Mouse (Mus musculus): ENCODE results near the gene Itln1. TPM values are rescaled to one million over a fixed set of nuclear protein-coding genes. Genes with fewer than 3 reads are reported as not detected.

Gene Itln1
- polyA plus RNA-seq, 2 experiments, result not detected

DNA sequence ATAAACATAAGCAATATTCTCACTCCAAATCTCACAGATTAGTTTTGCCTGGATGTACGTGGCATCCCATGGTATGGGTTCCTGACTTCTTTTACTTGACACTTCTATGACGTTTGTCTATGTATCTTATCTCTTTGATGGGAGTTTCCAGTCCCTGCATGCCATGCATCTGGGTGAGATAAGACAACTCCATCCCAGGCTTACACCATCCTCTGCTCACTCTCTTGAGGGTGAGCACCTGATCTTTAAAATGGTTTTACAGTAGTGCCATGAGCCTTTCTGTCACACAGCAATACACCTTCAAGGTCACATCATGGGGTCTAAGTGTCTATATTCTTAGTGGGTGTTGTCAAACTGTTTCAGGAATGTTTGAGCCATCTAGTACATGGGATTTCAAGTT lies 25.2 kb upstream of the Itln1 start:
- Histone ChIP-seq H3K9me3 (ENCODE audit: control insufficient read depth, low read length) (no peaks in the 10 kb centered on the region), H3K4me1 (replicated peaks; ENCODE audit: control insufficient read depth in 2 of 2, insufficient read depth in 2 of 2, low read length in 1 of 2) (peaks cover 0 to 5% of the 10 kb centered on the region in 2 experiments; a peak in 2 of 4 replicates), H3K4me3 (ENCODE audit: insufficient read depth in 1 of 2, low read depth in 2 of 2, low read length in 2 of 2) (no peak overlapping the region), H3K36me3 (replicated peaks; ENCODE audit: control insufficient read depth, insufficient read depth, low read depth) (no peaks in the 10 kb centered on the region), H3K4me2 (ENCODE audit: low read depth) (no peak overlapping the region), H3K9ac (replicated peaks) (no peak overlapping the region), H3K27ac (no peak overlapping the region), H3K27me3 (ENCODE audit: control insufficient read depth, insufficient read depth, low read length) (no peaks in the 10 kb centered on the region)
- no peak for TF ChIP-seq EP300 (IDR thresholded peaks at IDR 0.05; ENCODE audit: low read depth)
- no peak for TF ChIP-seq CTCF (IDR thresholded peaks at IDR 0.05; ENCODE audit: low read depth)
- 21% methylated on average over 2 of the region's 2 CpGs for WGBS (ENCODE audit: insufficient replicate concordance)
- DNase-seq (ENCODE audit: low read depth in 3 of 3, low spot score in 3 of 3), result no peak
- ATAC-seq (ENCODE audit: insufficient read depth), result no peak

DNA sequence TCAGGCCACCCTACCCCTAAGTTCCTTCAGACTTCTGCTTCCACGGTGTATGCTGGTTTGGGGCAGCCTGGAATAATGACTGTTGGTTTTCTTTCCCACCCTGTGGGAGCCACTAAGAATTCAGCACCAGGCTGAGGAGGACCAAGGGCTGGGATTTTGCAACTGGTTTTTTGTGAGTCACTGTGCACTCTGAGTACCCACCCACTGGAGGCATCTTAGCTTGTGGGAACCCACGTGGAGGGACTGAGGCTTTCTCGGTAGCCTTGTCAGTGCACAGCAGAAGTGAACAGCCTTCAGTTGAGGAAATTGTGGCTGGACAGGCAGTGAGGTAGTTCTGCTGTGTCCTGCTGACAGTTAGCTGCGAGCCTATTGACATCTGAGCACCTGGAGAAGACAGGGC lies 23.8 kb upstream of the Itln1 start, which contains the start of gene Cd244a:
Gene Cd244a, plus strand, starts transcription at position 296 of the 400 bp plus-strand sequence.
- no peaks in the 10 kb centered on the region for H3K36me3 ChIP-seq (replicated peaks; ENCODE audit: control insufficient read depth, insufficient read depth, low read depth)
- no peak within 1 kb of the TSS for H3K27ac ChIP-seq
- TF ChIP-seq EP300 (IDR thresholded peaks at IDR 0.05; ENCODE audit: low read depth) (no peak), CTCF (IDR thresholded peaks at IDR 0.05; ENCODE audit: low read depth) (no peak)
- WGBS (ENCODE audit: insufficient replicate concordance), result 9% methylated on average over 4 of the region's 4 CpGs
- peaks cover 0 to 5% of the 10 kb centered on the region in 2 experiments; a peak in 2 of 4 replicates for H3K4me1 ChIP-seq (replicated peaks; ENCODE audit: control insufficient read depth in 2 of 2, insufficient read depth in 2 of 2, low read length in 1 of 2)
- H3K9ac ChIP-seq (replicated peaks), result no peak within 1 kb of the TSS
- H3K4me2 ChIP-seq (ENCODE audit: low read depth), result no peak within 1 kb of the TSS
- DNase-seq (ENCODE audit: low read depth in 3 of 3, low spot score in 3 of 3), result peak in 1 of 3 experiments; percentile 29
- no peaks in the 10 kb centered on the region for H3K9me3 ChIP-seq (ENCODE audit: control insufficient read depth, low read length)
- no peak for ATAC-seq (ENCODE audit: insufficient read depth)
- no peak within 1 kb of the TSS for H3K4me3 ChIP-seq (ENCODE audit: insufficient read depth in 1 of 2, low read depth in 2 of 2, low read length in 2 of 2)
- H3K27me3 ChIP-seq (ENCODE audit: control insufficient read depth, insufficient read depth, low read length), result no peaks in the 10 kb centered on the region

DNA sequence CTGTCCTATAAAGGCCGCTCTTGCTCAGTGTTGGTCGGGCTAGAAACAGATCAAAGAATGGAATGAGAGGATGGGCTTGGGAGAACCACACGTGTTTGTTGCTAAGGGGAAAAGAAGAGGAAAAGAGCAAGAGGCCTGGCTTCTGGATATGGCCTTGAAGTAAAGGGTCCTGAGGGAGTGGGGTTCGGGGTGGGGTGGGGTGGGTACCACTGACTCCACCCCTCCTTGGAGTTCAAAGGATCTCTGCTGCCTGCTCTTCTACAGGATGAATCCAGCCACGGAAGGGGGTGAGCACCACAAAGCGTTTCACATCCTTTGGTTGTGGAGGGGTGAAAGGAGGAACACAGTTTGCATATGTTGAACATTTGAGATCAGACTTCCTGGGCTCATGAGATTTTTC lies 23.3 kb upstream of the Itln1 start:
- DNase-seq (ENCODE audit: low read depth in 3 of 3, low spot score in 3 of 3) (no peak), ATAC-seq (ENCODE audit: insufficient read depth) (no peak)
- Histone ChIP-seq H3K36me3 (replicated peaks; ENCODE audit: control insufficient read depth, insufficient read depth, low read depth) (no peaks in the 10 kb centered on the region), H3K27ac (no peak overlapping the region), H3K4me1 (replicated peaks; ENCODE audit: control insufficient read depth in 2 of 2, insufficient read depth in 2 of 2, low read length in 1 of 2) (peaks cover 0 to 7% of the 10 kb centered on the region in 2 experiments; a peak in 2 of 4 replicates), H3K4me3 (ENCODE audit: insufficient read depth in 1 of 2, low read depth in 2 of 2, low read length in 2 of 2) (no peak overlapping the region), H3K4me2 (ENCODE audit: low read depth) (no peak overlapping the region), H3K27me3 (ENCODE audit: control insufficient read depth, insufficient read depth, low read length) (no peaks in the 10 kb centered on the region), H3K9ac (replicated peaks) (no peak overlapping the region), H3K9me3 (ENCODE audit: control insufficient read depth, low read length) (no peaks in the 10 kb centered on the region)
- 35% methylated on average over 6 of the region's 6 CpGs for WGBS (ENCODE audit: insufficient replicate concordance)
- TF ChIP-seq EP300 (IDR thresholded peaks at IDR 0.05; ENCODE audit: low read depth), result no peak
- no peak for TF ChIP-seq CTCF (IDR thresholded peaks at IDR 0.05; ENCODE audit: low read depth)

DNA sequence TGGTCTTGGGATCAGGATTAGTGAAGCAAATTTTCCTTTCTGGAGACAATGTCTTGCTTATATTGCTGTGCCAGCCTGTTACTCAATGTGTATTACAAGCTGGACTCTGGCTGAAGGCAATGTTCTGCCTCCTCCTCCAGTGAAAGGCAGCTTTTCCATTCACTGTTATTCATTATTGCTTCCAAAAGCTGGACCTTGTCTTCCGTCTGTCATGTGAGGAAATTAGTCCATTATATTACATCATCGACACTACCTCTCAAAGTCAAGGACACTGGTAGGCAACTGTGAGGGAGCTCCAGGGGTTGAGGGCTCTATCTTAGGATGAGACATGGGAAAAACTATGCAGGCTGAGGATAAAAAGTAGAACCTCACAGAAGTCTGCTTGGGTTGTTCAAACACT lies 21.3 kb upstream of the Itln1 start:
- no peaks in the 10 kb centered on the region for H3K9me3 ChIP-seq (ENCODE audit: control insufficient read depth, low read length)
- ATAC-seq (ENCODE audit: insufficient read depth), result no peak
- H3K4me2 ChIP-seq (ENCODE audit: low read depth), result no peak overlapping the region
- H3K27ac ChIP-seq, result no peak overlapping the region
- no peaks in the 10 kb centered on the region for H3K27me3 ChIP-seq (ENCODE audit: control insufficient read depth, insufficient read depth, low read length)
- peaks cover 0 to 10% of the 10 kb centered on the region in 2 experiments; a peak in 2 of 4 replicates for H3K4me1 ChIP-seq (replicated peaks; ENCODE audit: control insufficient read depth in 2 of 2, insufficient read depth in 2 of 2, low read length in 1 of 2)
- no peak for DNase-seq (ENCODE audit: low read depth in 3 of 3, low spot score in 3 of 3)
- 58% methylated on average over 2 of the region's 2 CpGs for WGBS (ENCODE audit: insufficient replicate concordance)
- H3K9ac ChIP-seq (replicated peaks), result no peak overlapping the region
- no peak overlapping the region for H3K4me3 ChIP-seq (ENCODE audit: insufficient read depth in 1 of 2, low read depth in 2 of 2, low read length in 2 of 2)
- TF ChIP-seq EP300 (IDR thresholded peaks at IDR 0.05; ENCODE audit: low read depth), result no peak
- TF ChIP-seq CTCF (IDR thresholded peaks at IDR 0.05; ENCODE audit: low read depth), result no peak
- no peaks in the 10 kb centered on the region for H3K36me3 ChIP-seq (replicated peaks; ENCODE audit: control insufficient read depth, insufficient read depth, low read depth)

DNA sequence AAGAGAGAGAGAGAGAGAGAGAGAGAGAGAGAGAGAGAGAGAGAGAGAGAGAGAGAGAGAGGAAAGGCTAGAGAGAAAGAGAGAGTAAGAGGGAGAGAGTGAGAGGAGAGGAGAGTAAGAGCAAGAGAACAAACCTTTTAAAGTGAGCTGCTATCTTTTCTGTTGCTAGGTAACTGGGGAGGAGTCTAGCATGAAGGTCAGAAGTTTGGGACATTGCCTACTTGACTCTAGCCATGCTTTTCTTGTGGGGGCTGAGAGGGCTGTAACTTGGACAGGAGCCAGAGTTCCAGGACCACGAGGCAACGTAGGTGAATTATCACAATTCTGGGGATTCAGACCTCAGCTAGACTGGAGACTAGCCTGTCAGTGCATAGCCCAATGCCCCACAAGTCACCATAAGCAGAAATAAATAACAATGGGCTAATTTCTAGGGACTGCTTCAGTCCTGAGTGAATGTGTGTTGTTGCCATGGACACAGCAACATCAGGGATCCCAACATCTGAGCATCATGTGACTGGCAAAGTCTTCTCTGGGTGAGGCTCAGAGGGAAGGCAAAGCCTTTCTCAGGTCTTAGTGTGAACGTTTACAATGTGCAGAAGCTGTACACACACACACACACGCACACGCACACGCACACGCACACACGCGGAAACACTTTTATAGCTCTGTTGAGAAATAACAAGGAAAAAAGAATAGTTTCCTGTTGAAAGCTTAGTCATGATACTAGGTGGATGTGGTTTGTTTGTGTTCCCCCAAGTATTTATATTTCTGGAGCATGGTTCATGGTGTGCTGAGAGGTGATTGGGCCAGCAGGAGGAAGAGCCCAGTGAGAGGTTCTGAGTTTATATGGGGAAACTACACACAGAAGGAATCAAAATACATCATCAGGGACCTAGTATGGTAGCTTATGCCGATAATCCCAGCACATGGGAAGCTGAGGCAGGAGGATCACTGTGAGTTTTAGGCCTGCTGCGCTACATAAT lies 18.6 kb upstream of the Itln1 start:
- WGBS (ENCODE audit: insufficient replicate concordance), result 70% methylated on average over 11 of the region's 11 CpGs
- 0 out of 4 replicates have a peak, but pooled peaks cover 0 to 5% of the 10 kb centered on the region in 2 experiments for H3K4me1 ChIP-seq (replicated peaks; ENCODE audit: control insufficient read depth in 2 of 2, insufficient read depth in 2 of 2, low read length in 1 of 2)
- no peaks in the 10 kb centered on the region for H3K9me3 ChIP-seq (ENCODE audit: control insufficient read depth, low read length)
- H3K4me3 ChIP-seq (ENCODE audit: insufficient read depth in 1 of 2, low read depth in 2 of 2, low read length in 2 of 2), result no peak overlapping the region
- no peak overlapping the region for H3K4me2 ChIP-seq (ENCODE audit: low read depth)
- H3K27me3 ChIP-seq (ENCODE audit: control insufficient read depth, insufficient read depth, low read length), result no peaks in the 10 kb centered on the region
- ATAC-seq (ENCODE audit: insufficient read depth), result no peak
- TF ChIP-seq CTCF (IDR thresholded peaks at IDR 0.05; ENCODE audit: low read depth) (no peak), EP300 (IDR thresholded peaks at IDR 0.05; ENCODE audit: low read depth) (no peak)
- H3K9ac ChIP-seq (replicated peaks), result no peak overlapping the region
- DNase-seq (ENCODE audit: low read depth in 3 of 3, low spot score in 3 of 3), result no peak
- no peaks in the 10 kb centered on the region for H3K36me3 ChIP-seq (replicated peaks; ENCODE audit: control insufficient read depth, insufficient read depth, low read depth)
- H3K27ac ChIP-seq, result no peak overlapping the region
